In genomic region chr2:30238906-30239465, GRCm38 (mm10) we compare ENCODE assay signal across 8 mouse cellular contexts. TPM values are rescaled to one million over a fixed set of nuclear protein-coding genes. Genes with fewer than 3 reads are reported as not detected.
A peak's percentile ranks its signal among the peaks of the same experiment; 100 is the strongest.
DNase-seq lines count a peak whose midpoint lies in the region; ATAC-seq and TF ChIP-seq lines count a peak whose summit lies in the region.

No protein-coding gene starts in this region.

- H3K36me3 ChIP-seq in CH12.LX (replicated peaks in 1 of 2; ENCODE audit: control insufficient read depth in 1 of 2, insufficient read depth in 1 of 2, low read length in 1 of 2): peaks cover 15 to 41% of the 10 kb centered on the region in 2 experiments
- peaks cover 35% of the 10 kb centered on the region for H3K36me3 ChIP-seq in heart, embryonic 13.5 days
- peaks cover 16% of the 10 kb centered on the region for H3K36me3 ChIP-seq in liver, embryonic 14.5 days (replicated peaks; ENCODE audit: control insufficient read depth, insufficient read depth, low read depth)

- 57% methylated on average over 3 of the region's 3 CpGs for WGBS in heart, embryonic 13.5 days
- 60% methylated on average over 3 of the region's 3 CpGs for WGBS in liver, embryonic 14.5 days (ENCODE audit: insufficient replicate concordance)

- TF ChIP-seq EP300 in CH12.LX (IDR thresholded peaks at IDR 0.05; ENCODE audit: low read length): no peak
- TF ChIP-seq EP300 in liver, embryonic 14.5 days (IDR thresholded peaks at IDR 0.05; ENCODE audit: low read depth): no peak

- peaks cover 8 to 36% of the 10 kb centered on the region in 2 experiments; a peak in 3 of 4 replicates for H3K4me1 ChIP-seq in CH12.LX (ENCODE audit: control insufficient read depth in 1 of 2, insufficient read depth in 2 of 2)
- H3K4me1 ChIP-seq in heart, embryonic 13.5 days: peaks cover 66% of the 10 kb centered on the region
- peaks cover 12 to 31% of the 10 kb centered on the region in 2 experiments for H3K4me1 ChIP-seq in liver, embryonic 14.5 days (replicated peaks; ENCODE audit: control insufficient read depth in 2 of 2, insufficient read depth in 2 of 2, low read length in 1 of 2)

- H3K27ac ChIP-seq in CH12.LX (ENCODE audit: insufficient read depth, low read depth): no peak overlapping the region
- peak overlapping the region; percentile 96 for H3K27ac ChIP-seq in heart, embryonic 13.5 days (replicated peaks)
- H3K27ac ChIP-seq in liver, embryonic 14.5 days: peak overlapping the region; percentile 53

- peak; percentile 26 for DNase-seq in cerebellum, adult 11-12 months
- no peak for DNase-seq in cerebellum, postnatal 10 days
- DNase-seq in CH12.LX (ENCODE audit: extremely low read depth): no peak
- no peak for DNase-seq in liver, embryonic 14.5 days (ENCODE audit: low read depth in 3 of 3, low spot score in 3 of 3)
- no peak for DNase-seq in urinary bladder, postnatal 25 days (ENCODE audit: low spot score)
- no peak for DNase-seq in T-cell, adult 2 months (ENCODE audit: low spot score)

- H3K4me2 ChIP-seq in CH12.LX (ENCODE audit: insufficient read depth, low read depth, poor library complexity, severe bottlenecking): 0 out of 2 replicates have a peak overlapping the region, but pooled peaks have one; percentile 69
- peak overlapping the region; percentile 91 for H3K4me2 ChIP-seq in heart, embryonic 13.5 days
- H3K4me2 ChIP-seq in liver, embryonic 14.5 days (ENCODE audit: low read depth): peak overlapping the region; percentile 94

- dilution Hi-C loops in CH12.LX (cut with MboI; ENCODE audit: extremely low pct_ligation_motif_present, extremely low pct_unique_long_range_greater_than_20kb, low sequenced_read_pairs): no loop called here

- no peak for ATAC-seq in heart, embryonic 13.5 days (ENCODE audit: extremely low read depth, insufficient number of reproducible peaks, low FRiP score, low TSS enrichment)
- ATAC-seq in liver, embryonic 14.5 days (ENCODE audit: insufficient read depth): no peak
- no peak for ATAC-seq in cerebellum, adult (ENCODE audit: insufficient number of reproducible peaks, low FRiP score, low TSS enrichment)

- in situ Hi-C loops in CH12.LX (cut with MboI; ENCODE audit: low pct_ligation_motif_present, low pct_unique_long_range_greater_than_20kb, low sequenced_read_pairs): no loop called here

- no peaks in the 10 kb centered on the region for H3K27me3 ChIP-seq in CH12.LX (replicated peaks)
- no peaks in the 10 kb centered on the region for H3K27me3 ChIP-seq in heart, embryonic 13.5 days (replicated peaks)
- H3K27me3 ChIP-seq in liver, embryonic 14.5 days (ENCODE audit: control insufficient read depth, insufficient read depth, low read length): no peaks in the 10 kb centered on the region

- H3K4me3 ChIP-seq in CH12.LX (replicated peaks in 1 of 3; ENCODE audit: low read depth in 2 of 3, low read length in 2 of 3, poor library complexity in 1 of 3): no peak overlapping the region
- peak overlapping the region; percentile 86 for H3K4me3 ChIP-seq in heart, embryonic 13.5 days
- peak overlapping the region; percentile 84 to 94 for H3K4me3 ChIP-seq in liver, embryonic 14.5 days (ENCODE audit: insufficient read depth in 1 of 2, low read depth in 2 of 2, low read length in 2 of 2)

- no peaks in the 10 kb centered on the region for H3K79me2 ChIP-seq in CH12.LX (replicated peaks; ENCODE audit: control insufficient read depth, extremely low read depth, insufficient read depth, poor library complexity, severe bottlenecking)

- no peak for TF ChIP-seq CTCF in CH12.LX (conservative IDR thresholded peaks at IDR 0.05 in 1 of 2, IDR thresholded peaks at IDR 0.05 in 1 of 2; ENCODE audit: low read depth in 2 of 2, low read length in 2 of 2)
- TF ChIP-seq CTCF in liver, embryonic 14.5 days (IDR thresholded peaks at IDR 0.05; ENCODE audit: low read depth): no peak

- H3K9ac ChIP-seq in CH12.LX (ENCODE audit: insufficient read depth, low read depth): peak overlapping the region; percentile 78; the same call in 1 of the 2 replicates
- peak overlapping the region; percentile 96 for H3K9ac ChIP-seq in heart, embryonic 13.5 days
- peak overlapping the region; percentile 83 for H3K9ac ChIP-seq in liver, embryonic 14.5 days (replicated peaks)

- no peak for TF ChIP-seq POLR2A in CH12.LX (IDR thresholded peaks at IDR 0.05; ENCODE audit: low read depth, low read length)

- TF ChIP-seq RAD21 in CH12.LX (IDR thresholded peaks at IDR 0.05; ENCODE audit: low read depth, low read length): no peak

- no peaks in the 10 kb centered on the region for H3K9me3 ChIP-seq in CH12.LX (replicated peaks; ENCODE audit: low read length)
- H3K9me3 ChIP-seq in heart, embryonic 13.5 days: no peaks in the 10 kb centered on the region
- no peaks in the 10 kb centered on the region for H3K9me3 ChIP-seq in liver, embryonic 14.5 days (ENCODE audit: control insufficient read depth, low read length)

TF ChIP-seq in CH12.LX, 34 proteins besides CTCF, POLR2A, EP300 and RAD21:
- no peak for TF ChIP-seq E2F4 (IDR thresholded peaks at IDR 0.05; ENCODE audit: insufficient replicate concordance, low read depth, low read length)
- TF ChIP-seq ZKSCAN1 (IDR thresholded peaks at IDR 0.05; ENCODE audit: borderline replicate concordance, low read depth, low read length): no peak
- TF ChIP-seq ZC3H11A (IDR thresholded peaks at IDR 0.05; ENCODE audit: low read depth, low read length): no peak
- no peak for TF ChIP-seq ETS1 (conservative IDR thresholded peaks at IDR 0.05; ENCODE audit: low read depth, low read length)
- no peak for TF ChIP-seq MAFK (IDR thresholded peaks at IDR 0.05; ENCODE audit: insufficient replicate concordance, low read length)
- no peak for TF ChIP-seq MEF2A (IDR thresholded peaks at IDR 0.05; ENCODE audit: borderline replicate concordance, low read depth, low read length)
- TF ChIP-seq ELF1 (IDR thresholded peaks at IDR 0.05; ENCODE audit: low read depth, low read length): no peak
- no peak for TF ChIP-seq USF1 (IDR thresholded peaks at IDR 0.05; ENCODE audit: low read depth, low read length)
- no peak for TF ChIP-seq CHD1 (IDR thresholded peaks at IDR 0.05; ENCODE audit: low read depth, low read length)
- no peak for TF ChIP-seq UBTF (IDR thresholded peaks at IDR 0.05; ENCODE audit: low read depth, low read length)
- no peak for TF ChIP-seq MAZ (IDR thresholded peaks at IDR 0.05; ENCODE audit: low read depth, low read length)
- TF ChIP-seq USF2 (conservative IDR thresholded peaks at IDR 0.05; ENCODE audit: low read depth, low read length): no peak
- no peak for TF ChIP-seq TBP (conservative IDR thresholded peaks at IDR 0.05; ENCODE audit: low read depth, low read length)

RNA-seq across cellular contexts. Expression of gene Gm28035, which starts 1.4 kb away (rescaled TPM):
- total RNA-seq in CH12.LX (2012; rRNA removed) (0.46 and 0.64 TPM in 2 replicates), CH12.LX (2014; rRNA removed) (0.27 TPM in 2 replicates)
- 0.35 and 0.36 TPM in 2 replicates for polyA plus RNA-seq in CH12.LX (2012; ENCODE audit: insufficient read length, low read depth)
- polyA plus RNA-seq in heart, embryonic 13.5 days (2015; fragmentation: Nextera tagmentation; extraction: Ambion mirVana): 0.19 and 0.27 TPM in 2 replicates
- 0.90 and 1.1 TPM in 2 replicates for polyA plus RNA-seq in liver, embryonic 14.5 days (2012; rRNA removed)
- polyA plus RNA-seq in liver, embryonic 14.5 days (2014; fragmentation: Nextera tagmentation; extraction: Ambion mirVana): 0.04 TPM in 1 of 2 replicates, not detected in the other

RNA-seq across cellular contexts. Expression of gene Lrrc8a, which starts 1.5 kb away (rescaled TPM):
- total RNA-seq in CH12.LX (2012; rRNA removed): 2.8 and 3.1 TPM in 2 replicates
- total RNA-seq in CH12.LX (2014; rRNA removed): 1.1 and 1.8 TPM in 2 replicates
- 1.2 and 1.4 TPM in 2 replicates for polyA plus RNA-seq in CH12.LX (2012; ENCODE audit: insufficient read length, low read depth)
- polyA plus RNA-seq in heart, embryonic 13.5 days (2015; fragmentation: Nextera tagmentation; extraction: Ambion mirVana): 39.6 and 41.9 TPM in 2 replicates
- polyA plus RNA-seq in liver, embryonic 14.5 days (2012; rRNA removed): 3.4 and 3.6 TPM in 2 replicates
- 10.8 and 11.8 TPM in 2 replicates for polyA plus RNA-seq in liver, embryonic 14.5 days (2014; fragmentation: Nextera tagmentation; extraction: Ambion mirVana)

RNA-seq across cellular contexts. Expression of gene Phyhd1, which starts 27.0 kb away (rescaled TPM):
- 3.1 and 8.9 TPM in 2 replicates for total RNA-seq in CH12.LX (2012; rRNA removed)
- total RNA-seq in CH12.LX (2014; rRNA removed): 5.7 and 7.1 TPM in 2 replicates
- 9.7 and 11.5 TPM in 2 replicates for polyA plus RNA-seq in CH12.LX (2012; ENCODE audit: insufficient read length, low read depth)
- 7.0 and 8.2 TPM in 2 replicates for polyA plus RNA-seq in heart, embryonic 13.5 days (2015; fragmentation: Nextera tagmentation; extraction: Ambion mirVana)
- 15.9 and 18.1 TPM in 2 replicates for polyA plus RNA-seq in liver, embryonic 14.5 days (2012; rRNA removed)
- polyA plus RNA-seq in liver, embryonic 14.5 days (2014; fragmentation: Nextera tagmentation; extraction: Ambion mirVana): 9.8 and 10.3 TPM in 2 replicates

RNA-seq across cellular contexts. Expression of gene Kyat1, which starts 33.3 kb away (rescaled TPM):
- total RNA-seq in CH12.LX (2012; rRNA removed) (5.3 and 7.0 TPM in 2 replicates), CH12.LX (2014; rRNA removed) (5.0 and 5.5 TPM in 2 replicates)
- polyA plus RNA-seq in CH12.LX (2012; ENCODE audit: insufficient read length, low read depth): 5.2 and 5.4 TPM in 2 replicates
- polyA plus RNA-seq in heart, embryonic 13.5 days (2015; fragmentation: Nextera tagmentation; extraction: Ambion mirVana): 16.3 and 17.2 TPM in 2 replicates
- 14.3 and 16.8 TPM in 2 replicates for polyA plus RNA-seq in liver, embryonic 14.5 days (2012; rRNA removed)
- polyA plus RNA-seq in liver, embryonic 14.5 days (2014; fragmentation: Nextera tagmentation; extraction: Ambion mirVana): 9.5 and 11.6 TPM in 2 replicates

RNA-seq across cellular contexts. Expression of gene Gm28038, which starts 41.9 kb away (rescaled TPM):
- total RNA-seq in CH12.LX (2012; rRNA removed): not detected in 2 replicates
- not detected in 2 replicates for total RNA-seq in CH12.LX (2014; rRNA removed)
- 7.4 TPM in 1 of 2 replicates, not detected in the other for polyA plus RNA-seq in CH12.LX (2012; ENCODE audit: insufficient read length, low read depth)
- not detected in 2 replicates for polyA plus RNA-seq in heart, embryonic 13.5 days (2015; fragmentation: Nextera tagmentation; extraction: Ambion mirVana)
- polyA plus RNA-seq in liver, embryonic 14.5 days (2012; rRNA removed): not detected in 2 replicates
- polyA plus RNA-seq in liver, embryonic 14.5 days (2014; fragmentation: Nextera tagmentation; extraction: Ambion mirVana): not detected in 2 replicates

Comparison
In these comparisons a context has a peak if more than half of its experiments do, and no peak if none do; other contexts are left out.
1. H3K4me3 ChIP-seq: peak in heart, embryonic 13.5 days (single experiment) and liver, embryonic 14.5 days (2 of 2); none in CH12.LX (0 of 3).
2. Peak in every context shown above with its lines, with median percentiles within 50 percentile points of each other: H3K4me2 ChIP-seq and H3K9ac ChIP-seq.